Mouse (Mus musculus): Measurements from ENCODE around the gene Lgmn.

GRCm38 (mm10) chr12:102429656-102430055, 10.0 kb downstream of the Lgmn start:
- no peak for TF ChIP-seq CTCF (IDR thresholded peaks at IDR 0.05; ENCODE audit: low read depth)
- TF ChIP-seq EP300 (optimal IDR thresholded peaks at IDR 0.05) = no peak

Data from stomach, postnatal 0 days (tissue).